Mouse (Mus musculus): ENCODE data around the gene Ifit2. TPM values are rescaled to one million over a fixed set of nuclear protein-coding genes. Genes with fewer than 3 reads are reported as not detected.
"Not testable (repeated sequence)": the region's sequence is repeated elsewhere in the genome, so short reads cannot be mapped to it uniquely, and the experiment has no call there.

The Ifit2 gene
- total and polyA plus RNA-seq, 2 experiments from 2014 or later = 5.6 to 8.3 TPM

- ATAC-seq (no peak), DNase-seq (ENCODE audit: low spot score) (no peak)
- H3K4me1 ChIP-seq (ENCODE audit: insufficient read depth, low read length) = 0 out of 2 replicates have a peak, but pooled peaks cover 3% of the 10 kb centered on the region
- no peaks in the 10 kb centered on the region for H3K9me3 ChIP-seq (ENCODE audit: low read length)
- no peaks in the 10 kb centered on the region for H3K36me3 ChIP-seq (ENCODE audit: insufficient read depth, low read length)
- H3K27me3 ChIP-seq (ENCODE audit: insufficient read depth, low read length) = no peaks in the 10 kb centered on the region
- no peak overlapping the region for H3K4me3 ChIP-seq (ENCODE audit: low read length)
- WGBS = 94% methylated on average over 2 of the region's 2 CpGs
- TF ChIP-seq CTCF (IDR thresholded peaks at IDR 0.05; ENCODE audit: low read depth) = no peak
- H3K27ac ChIP-seq = no peak overlapping the region
- H3K9ac ChIP-seq (replicated peaks; ENCODE audit: low read length) = no peak overlapping the region
- H3K4me2 ChIP-seq (ENCODE audit: low read depth, low read length) = no peak overlapping the region
Measured at GRCm38 (mm10) chr19:34593456-34593855, 43.0 kb downstream of the Ifit2 start.

DNA sequence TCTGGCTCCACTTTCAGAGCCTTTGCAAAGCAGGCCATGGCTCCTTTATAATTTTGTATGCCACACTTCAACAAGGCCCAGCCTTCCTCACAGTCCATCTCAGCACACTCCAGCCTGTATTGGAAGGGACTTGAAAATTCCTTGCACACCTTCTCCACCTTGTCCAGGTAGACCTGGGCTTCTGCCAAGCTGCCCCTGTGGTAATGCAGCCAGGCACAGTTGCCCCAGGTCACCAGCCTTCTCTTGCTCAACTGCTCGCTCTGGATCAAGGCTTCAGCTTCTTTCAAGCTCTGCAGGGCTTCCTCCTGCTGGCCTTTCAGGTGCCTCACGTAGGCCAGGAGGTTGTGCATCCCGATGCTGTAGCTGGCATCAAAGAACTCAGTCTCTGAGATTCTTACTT, 44.0 kb downstream of the Ifit2 start:
- not testable (repeated sequence) for H3K27ac ChIP-seq; DNase-seq (ENCODE audit: low spot score); ATAC-seq; H3K27me3 ChIP-seq (ENCODE audit: insufficient read depth, low read length); H3K4me3 ChIP-seq (ENCODE audit: low read length); H3K9ac ChIP-seq (replicated peaks; ENCODE audit: low read length); H3K9me3 ChIP-seq (ENCODE audit: low read length); H3K36me3 ChIP-seq (ENCODE audit: insufficient read depth, low read length); H3K4me1 ChIP-seq (ENCODE audit: insufficient read depth, low read length); H3K4me2 ChIP-seq (ENCODE audit: low read depth, low read length)
- WGBS = 83% methylated on average over 3 of the region's 3 CpGs

- 0 out of 2 replicates have a peak, but pooled peaks cover 4% of the 10 kb centered on the region for H3K4me1 ChIP-seq (ENCODE audit: insufficient read depth, low read length)
- no peak for TF ChIP-seq CTCF (IDR thresholded peaks at IDR 0.05; ENCODE audit: low read depth)
- ATAC-seq (no peak), DNase-seq (ENCODE audit: low spot score) (no peak)
- H3K27ac ChIP-seq = no peak overlapping the region
- no peaks in the 10 kb centered on the region for H3K9me3 ChIP-seq (ENCODE audit: low read length)
- H3K4me3 ChIP-seq (ENCODE audit: low read length) = no peak overlapping the region
- H3K27me3 ChIP-seq (ENCODE audit: insufficient read depth, low read length) = no peaks in the 10 kb centered on the region
- no peak overlapping the region for H3K4me2 ChIP-seq (ENCODE audit: low read depth, low read length)
- H3K9ac ChIP-seq (replicated peaks; ENCODE audit: low read length) = no peak overlapping the region
- H3K36me3 ChIP-seq (ENCODE audit: insufficient read depth, low read length) = no peaks in the 10 kb centered on the region
Measured at GRCm38 (mm10) chr19:34596811-34597210, 46.3 kb downstream of the Ifit2 start.

GRCm38 (mm10) chr19:34598341-34598740, 47.8 kb downstream of the Ifit2 start:
- H3K4me3 ChIP-seq (ENCODE audit: low read length) = no peak overlapping the region
- no peaks in the 10 kb centered on the region for H3K9me3 ChIP-seq (ENCODE audit: low read length)
- 0 out of 2 replicates have a peak, but pooled peaks cover 4% of the 10 kb centered on the region for H3K4me1 ChIP-seq (ENCODE audit: insufficient read depth, low read length)
- ATAC-seq = no peak
- H3K27ac ChIP-seq = no peak overlapping the region
- H3K36me3 ChIP-seq (ENCODE audit: insufficient read depth, low read length) = no peaks in the 10 kb centered on the region
- 62% methylated on average over 2 of the region's 2 CpGs for WGBS
- no peak overlapping the region for H3K4me2 ChIP-seq (ENCODE audit: low read depth, low read length)
- no peaks in the 10 kb centered on the region for H3K27me3 ChIP-seq (ENCODE audit: insufficient read depth, low read length)
- peak; percentile 58 for DNase-seq (ENCODE audit: low spot score)
- TF ChIP-seq CTCF (IDR thresholded peaks at IDR 0.05; ENCODE audit: low read depth) = no peak
- no peak overlapping the region for H3K9ac ChIP-seq (replicated peaks; ENCODE audit: low read length)

DNA sequence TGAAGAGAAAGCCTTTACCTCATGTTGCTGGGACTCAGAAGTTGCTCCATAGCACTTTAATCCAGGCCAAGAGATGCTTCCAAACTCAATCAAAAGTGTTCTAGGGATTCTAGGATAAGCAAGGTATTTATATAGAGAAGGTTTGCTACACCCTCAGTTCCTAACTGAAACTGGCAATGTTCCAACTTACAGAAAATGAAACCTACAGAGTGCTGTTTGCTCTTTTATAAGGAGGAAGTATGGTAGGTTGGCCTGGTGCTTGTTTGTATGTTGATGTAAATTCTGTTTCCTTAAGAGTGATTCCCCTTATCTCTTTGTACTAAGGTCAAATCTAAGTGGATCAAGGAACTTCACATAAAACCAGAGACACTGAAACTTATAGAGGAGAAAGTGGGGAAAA, 48.8 kb downstream of the Ifit2 start:
- not testable (repeated sequence) for H3K27ac ChIP-seq; DNase-seq (ENCODE audit: low spot score); H3K4me3 ChIP-seq (ENCODE audit: low read length); H3K36me3 ChIP-seq (ENCODE audit: insufficient read depth, low read length); H3K4me2 ChIP-seq (ENCODE audit: low read depth, low read length); ATAC-seq; H3K4me1 ChIP-seq (ENCODE audit: insufficient read depth, low read length); H3K9ac ChIP-seq (replicated peaks; ENCODE audit: low read length); H3K9me3 ChIP-seq (ENCODE audit: low read length); H3K27me3 ChIP-seq (ENCODE audit: insufficient read depth, low read length)

DNA sequence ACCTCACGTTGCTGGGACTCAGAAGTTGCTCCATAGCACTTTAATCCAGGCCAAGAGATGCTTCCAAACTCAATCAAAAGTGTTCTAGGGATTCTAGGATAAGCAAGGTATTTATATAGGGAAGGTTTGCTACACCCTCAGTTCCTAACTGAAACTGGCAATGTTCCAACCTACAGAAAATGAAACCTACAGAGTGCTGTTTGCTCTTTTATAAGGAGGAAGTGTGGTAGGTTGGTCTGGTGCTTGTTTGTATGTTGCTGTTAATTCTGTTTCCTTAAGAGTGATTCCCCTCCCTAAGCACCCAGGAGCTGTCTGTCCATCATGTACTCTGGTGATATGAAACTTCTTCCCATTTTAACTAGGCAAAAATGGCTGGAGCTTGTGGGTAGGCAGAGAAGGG, 51.4 kb downstream of the Ifit2 start, which contains the start of gene Ifit1bl1:
Ifit1bl1 (minus strand) TSS at position 69 of the 400 bp plus-strand sequence.
- ATAC-seq; H3K27me3 ChIP-seq (ENCODE audit: insufficient read depth, low read length); H3K9ac ChIP-seq (replicated peaks; ENCODE audit: low read length); H3K36me3 ChIP-seq (ENCODE audit: insufficient read depth, low read length); H3K9me3 ChIP-seq (ENCODE audit: low read length); H3K4me3 ChIP-seq (ENCODE audit: low read length); H3K4me1 ChIP-seq (ENCODE audit: insufficient read depth, low read length); H3K4me2 ChIP-seq (ENCODE audit: low read depth, low read length); DNase-seq (ENCODE audit: low spot score); H3K27ac ChIP-seq: not testable (repeated sequence)
- WGBS = 40% methylated on average over 1 of the region's 1 CpGs

- no peaks in the 10 kb centered on the region for H3K36me3 ChIP-seq (ENCODE audit: insufficient read depth, low read length)
- no peaks in the 10 kb centered on the region for H3K27me3 ChIP-seq (ENCODE audit: insufficient read depth, low read length)
- DNase-seq (ENCODE audit: low spot score) (no peak), ATAC-seq (no peak)
- no peak overlapping the region for H3K27ac ChIP-seq
- no peaks in the 10 kb centered on the region for H3K9me3 ChIP-seq (ENCODE audit: low read length)
- no peak for TF ChIP-seq CTCF (IDR thresholded peaks at IDR 0.05; ENCODE audit: low read depth)
- H3K4me1 ChIP-seq (ENCODE audit: insufficient read depth, low read length) = no peaks in the 10 kb centered on the region
- no peak overlapping the region for H3K9ac ChIP-seq (replicated peaks; ENCODE audit: low read length)
- no peak overlapping the region for H3K4me2 ChIP-seq (ENCODE audit: low read depth, low read length)
- H3K4me3 ChIP-seq (ENCODE audit: low read length) = no peak overlapping the region
- WGBS = 90% methylated on average over 3 of the region's 3 CpGs
Measured at GRCm38 (mm10) chr19:34605472-34605871, 55.0 kb downstream of the Ifit2 start.

DNA sequence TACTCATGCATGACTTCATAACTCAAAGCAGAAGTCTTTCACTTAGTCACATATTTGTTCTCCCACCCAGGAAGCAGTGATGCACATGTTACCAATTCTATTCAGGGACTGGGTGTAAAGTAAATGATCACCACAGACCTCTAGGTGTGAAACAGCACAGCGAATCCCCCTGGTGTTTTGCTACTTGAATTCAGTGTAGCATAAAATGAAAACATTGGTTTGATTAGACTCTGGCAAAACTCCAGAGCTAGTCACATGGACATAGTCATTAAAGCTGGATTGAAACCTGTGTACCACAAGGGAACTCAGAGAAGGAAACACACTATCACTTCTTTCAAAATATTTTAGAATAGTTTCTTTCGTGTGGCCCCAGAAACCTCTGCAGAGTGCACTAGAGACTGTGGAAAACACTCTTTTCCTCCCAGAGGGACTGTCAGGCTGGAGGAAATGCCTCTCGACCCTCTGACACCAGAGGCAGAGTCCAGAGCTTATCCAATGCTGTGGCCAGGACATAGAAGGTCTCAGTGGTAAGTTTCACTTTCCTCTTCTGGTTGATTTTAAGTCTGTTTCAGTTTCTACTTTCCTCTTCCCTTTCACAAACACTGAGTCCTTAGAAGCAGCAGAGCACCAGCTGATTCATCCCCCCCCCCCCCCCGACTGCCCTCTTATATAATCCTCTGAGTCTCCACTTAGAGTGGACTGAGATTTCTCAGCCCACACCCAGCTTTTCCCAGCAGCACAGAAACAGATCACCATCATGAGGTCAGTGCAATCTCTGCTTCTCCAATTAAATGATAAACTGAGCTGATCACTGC, 57.0 kb downstream of the Ifit2 start, which contains the start of gene Ifit3b:
Ifit3b (plus strand) TSS at position 734 of the 815 bp plus-strand sequence.
- WGBS = 55% methylated on average over 4 of the region's 4 CpGs
- not testable (repeated sequence) for H3K9me3 ChIP-seq (ENCODE audit: low read length); H3K27me3 ChIP-seq (ENCODE audit: insufficient read depth, low read length); H3K4me3 ChIP-seq (ENCODE audit: low read length); H3K27ac ChIP-seq; H3K36me3 ChIP-seq (ENCODE audit: insufficient read depth, low read length); H3K4me1 ChIP-seq (ENCODE audit: insufficient read depth, low read length); H3K9ac ChIP-seq (replicated peaks; ENCODE audit: low read length); H3K4me2 ChIP-seq (ENCODE audit: low read depth, low read length)
- DNase-seq (ENCODE audit: low spot score) (peak; percentile 45), ATAC-seq (peak; percentile 68)

GRCm38 (mm10) chr19:34610118-34610517, 59.6 kb downstream of the Ifit2 start:
- not testable (repeated sequence) for H3K4me2 ChIP-seq (ENCODE audit: low read depth, low read length); H3K9ac ChIP-seq (replicated peaks; ENCODE audit: low read length); H3K4me3 ChIP-seq (ENCODE audit: low read length); H3K36me3 ChIP-seq (ENCODE audit: insufficient read depth, low read length); ATAC-seq; H3K9me3 ChIP-seq (ENCODE audit: low read length); H3K4me1 ChIP-seq (ENCODE audit: insufficient read depth, low read length); DNase-seq (ENCODE audit: low spot score); H3K27ac ChIP-seq; H3K27me3 ChIP-seq (ENCODE audit: insufficient read depth, low read length)
- WGBS = 78% methylated on average over 3 of the region's 3 CpGs
